In genomic region chr9:120984509-120984908, GRCm38 (mm10) we compare ENCODE assay signal across 20 mouse cellular contexts.
"Had no signal": no experiment of that assay in that cellular context is flagged by ENCODE, and none has a peak within 500 bp of the region (broad histone marks: within the 10 kb centered on the region; RNA-seq: fewer than 3 reads in every experiment).

No protein-coding gene starts in this region.

- H3K4me3 ChIP-seq: kidney, embryonic 15.5 days; limb, embryonic 12.5 days; limb, embryonic 15.5 days; lung, embryonic 15.5 days; midbrain, embryonic 12.5 days; midbrain, embryonic 15.5 days; neural tube, embryonic 12.5 days; neural tube, embryonic 15.5 days; stomach, embryonic 15.5 days had no signal

- H3K27ac ChIP-seq: kidney, embryonic 15.5 days; limb, embryonic 12.5 days; limb, embryonic 15.5 days; liver, embryonic 14.5 days; lung, embryonic 15.5 days; midbrain, embryonic 12.5 days; midbrain, embryonic 15.5 days; neural tube, embryonic 12.5 days; neural tube, embryonic 15.5 days; stomach, embryonic 15.5 days had no signal

- H3K27me3 ChIP-seq: kidney, embryonic 15.5 days; limb, embryonic 12.5 days; limb, embryonic 15.5 days; lung, embryonic 15.5 days; midbrain, embryonic 12.5 days; midbrain, embryonic 15.5 days; neural tube, embryonic 12.5 days; neural tube, embryonic 15.5 days; stomach, embryonic 15.5 days had no signal

- H3K9ac ChIP-seq: kidney, embryonic 15.5 days; limb, embryonic 12.5 days; limb, embryonic 15.5 days; liver, embryonic 14.5 days; lung, embryonic 15.5 days; midbrain, embryonic 12.5 days; midbrain, embryonic 15.5 days; neural tube, embryonic 12.5 days; neural tube, embryonic 15.5 days; stomach, embryonic 15.5 days had no signal

- H3K36me3 ChIP-seq: kidney, embryonic 15.5 days; limb, embryonic 12.5 days; limb, embryonic 15.5 days; lung, embryonic 15.5 days; midbrain, embryonic 15.5 days; neural tube, embryonic 15.5 days; stomach, embryonic 15.5 days had no signal

- H3K4me2 ChIP-seq: kidney, embryonic 15.5 days; limb, embryonic 12.5 days; limb, embryonic 15.5 days; lung, embryonic 15.5 days; midbrain, embryonic 12.5 days; midbrain, embryonic 15.5 days; neural tube, embryonic 12.5 days; neural tube, embryonic 15.5 days; stomach, embryonic 15.5 days had no signal

- ATAC-seq: midbrain, embryonic 15.5 days had no signal

- DNase-seq: kidney, postnatal 10 days; left cerebral cortex, postnatal 4 days; lung, adult 18-20 months; lung, postnatal 10 days; lung, postnatal 36 days; right cerebral cortex, adult 18-20 months; right cerebral cortex, postnatal 14 days; right cerebral cortex, postnatal 4 days; spleen, adult 18-20 months; thymus, postnatal 25 days had no signal

- H3K9me3 ChIP-seq: kidney, embryonic 15.5 days; limb, embryonic 12.5 days; limb, embryonic 15.5 days; lung, embryonic 15.5 days; midbrain, embryonic 12.5 days; midbrain, embryonic 15.5 days; neural tube, embryonic 12.5 days; neural tube, embryonic 15.5 days; stomach, embryonic 15.5 days had no signal
